Mouse (Mus musculus) heart, postnatal 0 days (tissue): ENCODE data around the gene Aff2.

Experiments
- CTCF ChIP-seq: IDR thresholded peaks from 2 replicates; pipeline ENCODE4 v1.5.1; 2016; ENCODE audit warnings: antibody characterized with exemption, control low read depth, low read depth
- EP300 ChIP-seq: IDR thresholded peaks from 2 replicates; pipeline ENCODE4 v1.6.1; 2016; ENCODE audit warnings: antibody characterized with exemption, low read depth

DNA sequence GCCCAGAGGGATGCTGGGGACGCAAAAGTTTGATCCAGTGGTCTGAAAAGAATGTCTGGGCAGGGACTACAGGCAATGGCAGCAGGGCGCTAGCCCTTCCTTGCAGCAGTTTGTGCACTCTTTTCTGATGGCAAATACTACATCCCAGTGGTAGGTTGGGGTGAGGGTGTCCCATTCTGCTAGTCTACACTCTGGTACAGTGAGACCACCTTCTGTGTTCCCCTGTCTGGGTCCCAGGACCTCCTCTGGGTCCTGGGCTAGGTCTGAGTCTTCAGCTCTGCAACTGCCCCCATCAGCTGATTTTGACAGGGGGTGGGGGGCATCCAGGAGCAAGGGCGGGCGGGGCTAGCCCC, 233 bp upstream of the Aff2 start:
- TF ChIP-seq CTCF (no peak), EP300 (no peak)
